Mouse (Mus musculus) adrenal gland, postnatal 36 days (tissue): ENCODE data around the gene Casp12. TPM values are rescaled to one million over a fixed set of nuclear protein-coding genes. Genes with fewer than 3 reads are reported as not detected.

Source experiments
- total RNA-seq, 2 experiments: library from RNA; stranded (reverse); gene quantifications; 2 replicates each; pipeline ENCODE4 v1.2.3; 2021

The Casp12 gene
- total RNA-seq, 2 experiments from 2014 or later = 26.7 to 49.6 TPM

Other genes starting within 250 kb of the Casp12 start
- 1 to 10 TPM; 2.9 to 4.0 TPM for gene Casp1, start 46.9 kb upstream of the Casp12 start, total RNA-seq
- gene Casp4, start 36.6 kb upstream of the Casp12 start, total RNA-seq = 1 to 10 TPM; 3.5 to 6.9 TPM